Mouse (Mus musculus): ENCODE measurements around the gene Dync1i1. TPM values are rescaled to one million over a fixed set of nuclear protein-coding genes. Genes with fewer than 3 reads are reported as not detected.
A peak's percentile ranks its signal among the peaks of the same experiment; 100 is the strongest.

The Dync1i1 gene
- polyA plus RNA-seq, 1 experiment, result 231 TPM

DNA sequence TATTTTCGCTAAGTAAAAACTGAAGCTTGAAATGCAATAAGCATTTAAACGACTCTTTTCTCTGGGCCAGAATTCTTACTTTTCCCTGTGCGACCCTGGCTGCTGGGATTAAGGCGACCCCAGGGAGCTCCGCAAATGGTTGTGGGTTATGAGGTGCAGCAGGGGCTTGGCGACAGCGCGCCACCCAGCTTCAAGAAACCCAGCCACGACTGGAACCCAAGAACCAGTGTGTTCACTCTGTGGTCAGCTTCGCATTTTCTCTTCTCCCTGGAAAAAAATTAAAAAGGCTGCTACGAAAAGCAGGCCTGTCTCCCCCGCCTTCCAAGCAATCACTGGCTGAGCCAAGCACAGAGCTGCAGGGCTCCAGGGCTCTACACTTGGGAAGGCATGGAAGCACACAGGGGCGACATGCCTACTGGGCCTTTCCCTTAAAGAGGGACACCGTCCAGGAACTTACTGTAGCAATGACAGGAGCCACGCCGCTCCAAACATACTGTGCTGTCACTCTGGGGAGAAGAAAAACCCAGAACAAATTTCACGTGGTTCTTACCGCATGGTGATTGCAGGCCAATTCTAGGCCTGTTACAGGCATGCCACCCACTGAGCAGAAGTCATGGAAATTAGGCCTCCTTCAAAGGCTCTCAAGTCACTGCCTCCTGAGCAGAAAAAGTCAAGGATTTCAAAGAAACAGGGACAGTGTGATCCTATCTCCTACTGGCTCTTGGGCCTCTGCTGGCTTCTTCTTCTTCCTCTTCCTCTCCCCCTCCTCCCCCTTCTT is 313.5 kb downstream of the Dync1i1 start:
- DNase-seq (ENCODE audit: extremely low spot score in 1 of 2, low spot score in 1 of 2), result no peak

DNA sequence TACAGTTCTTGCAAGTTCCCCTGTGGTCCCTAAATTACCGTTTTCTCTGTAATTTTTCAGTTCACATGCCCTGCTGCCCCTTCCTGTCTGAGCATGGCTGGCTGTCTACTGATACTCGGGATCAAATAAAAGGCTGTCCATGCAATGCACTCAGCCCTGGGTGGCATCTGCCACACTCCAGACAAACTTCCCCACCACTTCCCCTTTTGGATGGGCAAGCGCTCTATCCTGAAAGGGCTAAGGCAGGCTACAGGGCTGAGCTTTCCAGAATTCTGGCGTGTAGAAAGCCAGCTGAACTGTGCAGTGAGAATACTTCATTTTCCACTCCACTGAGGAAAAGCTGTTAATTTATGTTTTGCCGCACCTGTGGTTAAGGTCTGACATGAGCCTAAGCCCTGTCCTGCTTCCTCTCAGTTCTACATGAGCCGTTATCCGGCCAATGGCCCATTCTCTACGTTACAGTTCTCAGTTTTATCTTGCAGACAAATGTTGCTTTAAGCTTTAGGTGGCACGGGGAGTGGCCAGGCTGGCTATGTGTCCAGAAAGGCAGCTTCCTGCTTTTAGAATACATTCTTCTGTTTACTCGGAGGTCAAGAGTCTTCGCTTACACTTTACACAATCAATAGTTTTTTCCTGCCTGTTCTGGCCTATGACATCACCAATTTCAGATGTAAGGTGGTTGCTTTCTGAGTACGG is 321.4 kb downstream of the Dync1i1 start:
- no peak for DNase-seq (ENCODE audit: extremely low spot score in 1 of 2, low spot score in 1 of 2)

DNA sequence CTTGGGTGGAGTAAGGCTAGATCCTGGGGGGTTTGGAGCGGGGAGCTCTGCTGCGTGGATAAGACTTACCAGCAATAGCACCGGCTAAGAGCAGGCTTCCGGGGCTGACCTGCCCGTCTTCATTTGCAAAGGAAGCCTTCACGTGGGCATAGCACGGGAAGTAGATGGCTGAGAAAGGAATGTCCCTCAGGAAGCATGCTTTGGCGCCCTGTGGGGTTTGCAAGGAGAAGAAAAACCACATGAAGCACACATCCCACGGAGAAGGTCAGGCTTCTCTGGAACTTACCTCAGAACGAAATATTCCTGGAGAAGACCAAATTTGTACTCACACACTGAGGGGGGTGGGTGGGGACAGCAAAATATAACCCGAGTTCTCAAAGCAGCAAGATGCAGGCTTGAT is 327.3 kb downstream of the Dync1i1 start:
- no peak for DNase-seq (ENCODE audit: extremely low spot score in 1 of 2, low spot score in 1 of 2)

DNA sequence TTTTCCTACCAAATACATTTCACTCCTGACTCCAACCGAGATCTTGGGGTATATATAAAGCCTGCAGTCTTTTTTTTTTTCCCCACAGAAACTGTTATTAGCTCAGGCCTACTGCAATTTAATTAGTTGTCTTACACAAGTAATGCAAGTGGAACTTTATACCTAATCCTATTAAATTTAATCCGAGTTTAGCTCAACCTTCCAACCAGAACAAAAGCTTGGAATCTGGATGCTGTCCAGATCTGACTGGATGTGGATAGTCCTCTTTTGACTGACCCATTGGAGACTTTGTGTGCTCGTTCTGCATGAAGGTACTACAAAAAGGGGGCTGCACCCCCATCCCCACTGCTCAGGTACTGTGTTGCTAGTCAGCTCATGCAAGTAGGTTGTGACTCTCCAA is 328.5 kb downstream of the Dync1i1 start:
- no peak for DNase-seq (ENCODE audit: extremely low spot score in 1 of 2, low spot score in 1 of 2)

DNA sequence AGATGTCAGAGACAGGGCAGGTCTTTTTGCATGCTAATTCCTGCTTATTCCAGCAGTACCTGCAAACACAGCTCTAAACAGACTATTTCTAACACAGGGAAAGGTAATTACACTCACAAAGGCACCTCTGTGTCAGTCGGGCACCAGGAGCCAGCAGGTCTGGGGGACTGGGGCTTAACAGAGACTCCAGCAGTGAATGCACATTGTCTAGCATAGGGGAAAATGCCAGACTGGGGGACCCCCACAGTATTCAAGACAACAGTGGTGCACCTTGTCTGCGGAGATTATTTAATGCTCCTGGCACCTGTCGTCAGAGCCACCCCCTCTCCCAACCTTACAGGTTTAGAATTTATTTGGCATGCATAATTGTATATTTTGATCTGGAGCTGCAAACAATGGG is 333.1 kb downstream of the Dync1i1 start:
- no peak for DNase-seq (ENCODE audit: extremely low spot score in 1 of 2, low spot score in 1 of 2)

DNA sequence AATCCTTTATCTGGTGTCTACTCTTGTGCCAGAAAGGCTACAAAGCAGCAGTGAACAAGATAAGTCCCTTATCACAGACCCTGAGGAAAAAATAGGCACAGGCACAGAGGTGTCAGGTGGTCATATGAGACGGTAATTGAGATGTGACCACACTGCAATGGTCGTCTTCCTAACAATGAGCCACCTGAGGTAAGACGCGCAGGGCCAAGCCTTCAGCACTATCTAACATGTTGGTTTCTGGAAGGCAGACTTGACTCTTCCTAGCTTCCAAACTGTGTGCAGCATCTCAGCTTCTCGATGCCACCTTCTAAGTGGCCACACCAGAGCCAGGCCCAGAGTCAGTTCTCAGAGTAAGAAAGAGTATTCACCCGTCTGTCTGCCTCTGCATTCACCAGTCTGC is 341.8 kb downstream of the Dync1i1 start:
- no peak for DNase-seq (ENCODE audit: extremely low spot score in 1 of 2, low spot score in 1 of 2)

DNA sequence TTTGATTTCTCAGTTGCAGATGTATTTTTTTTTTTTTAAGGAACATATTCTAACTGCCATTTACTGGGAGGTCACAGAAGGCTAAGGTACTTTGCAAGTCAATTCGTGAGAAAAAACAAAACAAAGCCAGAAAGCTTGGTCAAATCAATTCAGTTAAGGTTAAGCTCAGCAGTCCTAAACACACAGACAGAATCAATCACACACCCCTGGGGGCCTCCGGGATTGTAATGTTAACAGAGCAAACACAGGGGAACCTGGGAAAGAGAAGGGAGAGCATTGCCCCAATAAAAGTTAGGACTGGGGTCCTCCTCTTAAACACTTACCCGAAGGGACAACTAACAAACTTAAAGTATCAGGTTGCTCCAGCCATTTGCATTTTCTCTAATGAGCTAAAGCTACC is 344.6 kb downstream of the Dync1i1 start:
- DNase-seq (ENCODE audit: extremely low spot score in 1 of 2, low spot score in 1 of 2), result no peak

DNA sequence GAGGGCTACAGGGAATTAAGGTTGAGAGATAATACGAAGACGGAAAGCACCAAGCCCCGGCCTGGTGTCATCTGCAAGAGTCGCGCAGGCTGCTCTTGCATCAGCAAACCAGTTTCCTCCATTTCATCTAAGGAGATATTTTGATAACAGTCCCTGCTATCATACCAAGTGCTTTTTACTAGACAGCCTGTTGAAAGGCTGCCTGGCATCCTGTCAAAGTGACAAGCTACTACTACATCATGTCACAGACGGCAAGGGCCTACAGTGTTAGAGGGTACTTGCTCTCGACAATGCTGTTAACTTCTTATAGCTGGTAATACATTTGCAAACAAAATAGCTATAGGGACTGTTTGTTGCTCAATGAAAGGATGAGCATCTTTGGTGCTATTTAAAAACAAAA is 345.6 kb downstream of the Dync1i1 start:
- DNase-seq (ENCODE audit: extremely low spot score in 1 of 2, low spot score in 1 of 2), result no peak

DNA sequence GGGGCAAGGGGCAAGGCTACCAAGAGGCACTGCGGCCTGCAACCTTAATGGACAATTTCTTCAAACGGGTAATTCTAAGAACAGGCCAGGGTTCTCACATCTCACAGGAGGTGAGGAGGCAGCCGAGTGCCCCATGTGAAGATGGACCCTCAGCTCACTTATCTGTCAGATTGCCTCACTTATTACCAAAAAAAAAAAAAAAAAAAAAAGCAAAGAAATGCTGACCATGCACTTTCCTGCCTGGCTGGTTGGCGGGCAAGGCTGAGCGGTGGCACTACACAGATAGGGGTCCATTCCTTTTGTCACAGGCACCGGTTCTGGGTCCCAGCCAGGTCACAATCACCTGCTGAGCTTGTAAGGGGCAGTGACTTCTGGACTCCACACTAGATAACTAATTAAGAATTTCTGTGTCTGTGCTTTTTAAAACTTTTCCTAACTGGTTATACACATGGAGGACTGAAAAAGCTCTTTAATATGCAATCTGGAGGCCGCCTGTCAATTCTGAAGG is 350.6 kb downstream of the Dync1i1 start:
- DNase-seq (ENCODE audit: extremely low spot score in 1 of 2, low spot score in 1 of 2), result no peak

DNA sequence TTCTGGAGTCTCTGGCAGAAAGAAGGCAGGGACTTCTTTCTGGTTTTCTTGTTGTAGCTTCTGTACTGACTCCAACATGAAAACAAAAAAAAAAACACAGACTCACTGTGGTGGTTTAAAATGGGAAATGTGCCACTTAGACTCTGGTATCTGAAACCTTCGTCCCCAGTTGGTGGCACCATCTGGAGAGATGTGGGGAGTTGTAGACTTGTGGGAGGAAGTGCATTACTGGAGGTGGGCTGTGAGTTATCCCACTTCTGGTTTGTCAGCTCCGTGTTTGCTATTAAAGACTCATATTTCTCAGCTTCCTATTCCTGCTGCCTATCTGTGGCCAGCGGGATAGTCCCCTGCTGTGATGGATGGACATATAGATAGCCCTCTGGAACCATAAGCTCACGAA is 351.8 kb downstream of the Dync1i1 start:
- DNase-seq (ENCODE audit: extremely low spot score in 1 of 2, low spot score in 1 of 2), result peak in 1 of 2 experiments; percentile 42

Other genes starting within 250 kb of the Dync1i1 start
- gene Pdk4, start 229.3 kb upstream of the Dync1i1 start, polyA plus RNA-seq (2012; rRNA removed), result 7.5 and 11.0 TPM in 2 replicates